Mouse (Mus musculus): ENCODE data around the gene Zmym3. TPM values are rescaled to one million over a fixed set of nuclear protein-coding genes. Genes with fewer than 3 reads are reported as not detected.
A peak's percentile ranks its signal among the peaks of the same experiment; 100 is the strongest.

Gene Zmym3
- 12.2 and 13.2 TPM in 2 replicates for polyA plus RNA-seq (2015; fragmentation: Nextera tagmentation; extraction: Ambion mirVana)

- H3K4me3 ChIP-seq (ENCODE audit: low read depth, low read length) = peak within 1 kb of the TSS; percentile 57
- H3K4me1 ChIP-seq (replicated peaks; ENCODE audit: control insufficient read depth, insufficient read depth) = no peaks in the 10 kb centered on the region; the same call in 1 of the 2 replicates
- ATAC-seq (ENCODE audit: low FRiP score, low TSS enrichment) (no peak), DNase-seq (ENCODE audit: low spot score) (no peak)
- peak within 1 kb of the TSS; percentile 65 for H3K4me2 ChIP-seq (replicated peaks; ENCODE audit: low read depth)
- no peaks in the 10 kb centered on the region for H3K36me3 ChIP-seq (ENCODE audit: control insufficient read depth, insufficient read depth, low read length)
- 26% methylated on average over 4 of the region's 4 CpGs for WGBS
- TF ChIP-seq EP300 (optimal IDR thresholded peaks at IDR 0.05) (no peak), CTCF (IDR thresholded peaks at IDR 0.05; ENCODE audit: low read depth) (no peak)
- H3K9me3 ChIP-seq (ENCODE audit: control insufficient read depth, low read length) = no peaks in the 10 kb centered on the region
- no peaks in the 10 kb centered on the region for H3K27me3 ChIP-seq (ENCODE audit: control insufficient read depth, insufficient read depth, low read length)
- H3K27ac ChIP-seq (replicated peaks) = peak within 1 kb of the TSS; percentile 56; the same call in 1 of the 2 replicates
- peak within 1 kb of the TSS; percentile 63 for H3K9ac ChIP-seq (ENCODE audit: low read length)
Observed at GRCm38 (mm10) chrX:101420700-101421095, at the start of gene Zmym3. Gene Zmym3, minus strand, starts transcription at chrX:101420849.

GRCm38 (mm10) chrX:101451591-101451990 is 30.9 kb upstream of the Zmym3 start:
- no peaks in the 10 kb centered on the region for H3K27me3 ChIP-seq (ENCODE audit: control insufficient read depth, insufficient read depth, low read length)
- H3K36me3 ChIP-seq (ENCODE audit: control insufficient read depth, insufficient read depth, low read length) = no peaks in the 10 kb centered on the region
- no peak overlapping the region for H3K4me2 ChIP-seq (replicated peaks; ENCODE audit: low read depth)
- no peak overlapping the region for H3K9ac ChIP-seq (ENCODE audit: low read length)
- no peak overlapping the region for H3K4me3 ChIP-seq (ENCODE audit: low read depth, low read length)
- 81% methylated on average over 3 of the region's 3 CpGs for WGBS
- H3K9me3 ChIP-seq (ENCODE audit: control insufficient read depth, low read length) = no peaks in the 10 kb centered on the region
- H3K27ac ChIP-seq (replicated peaks) = no peak overlapping the region
- ATAC-seq (ENCODE audit: low FRiP score, low TSS enrichment) = no peak
- no peak for DNase-seq (ENCODE audit: low spot score)
- TF ChIP-seq CTCF (IDR thresholded peaks at IDR 0.05; ENCODE audit: low read depth) = no peak
- no peak for TF ChIP-seq EP300 (optimal IDR thresholded peaks at IDR 0.05)
- H3K4me1 ChIP-seq (replicated peaks; ENCODE audit: control insufficient read depth, insufficient read depth) = no peaks in the 10 kb centered on the region

GRCm38 (mm10) chrX:101451147-101451546 is 30.5 kb upstream of the Zmym3 start:
- ATAC-seq (ENCODE audit: low FRiP score, low TSS enrichment) = no peak
- Histone ChIP-seq H3K27ac (replicated peaks) (no peak overlapping the region), H3K27me3 (ENCODE audit: control insufficient read depth, insufficient read depth, low read length) (no peaks in the 10 kb centered on the region), H3K4me3 (ENCODE audit: low read depth, low read length) (no peak overlapping the region), H3K4me1 (replicated peaks; ENCODE audit: control insufficient read depth, insufficient read depth) (no peaks in the 10 kb centered on the region), H3K9me3 (ENCODE audit: control insufficient read depth, low read length) (no peaks in the 10 kb centered on the region), H3K4me2 (replicated peaks; ENCODE audit: low read depth) (no peak overlapping the region), H3K9ac (ENCODE audit: low read length) (no peak overlapping the region), H3K36me3 (ENCODE audit: control insufficient read depth, insufficient read depth, low read length) (no peaks in the 10 kb centered on the region)
- WGBS = 38% methylated on average over 1 of the region's 1 CpGs
- DNase-seq (ENCODE audit: low spot score) = no peak
- no peak for TF ChIP-seq CTCF (IDR thresholded peaks at IDR 0.05; ENCODE audit: low read depth)
- TF ChIP-seq EP300 (optimal IDR thresholded peaks at IDR 0.05) = no peak

GRCm38 (mm10) chrX:101448886-101449475 is 28.3 kb upstream of the Zmym3 start, which contains the start of gene Itgb1bp2:
Gene Itgb1bp2, plus strand, starts transcription at chrX:101449088.
- ATAC-seq (ENCODE audit: low FRiP score, low TSS enrichment) = no peak
- H3K4me3 ChIP-seq (ENCODE audit: low read depth, low read length) = no peak within 1 kb of the TSS
- DNase-seq (ENCODE audit: low spot score) = no peak
- TF ChIP-seq EP300 (optimal IDR thresholded peaks at IDR 0.05) (no peak), CTCF (IDR thresholded peaks at IDR 0.05; ENCODE audit: low read depth) (no peak)
- WGBS = 48% methylated on average over 4 of the region's 4 CpGs
- no peaks in the 10 kb centered on the region for H3K27me3 ChIP-seq (ENCODE audit: control insufficient read depth, insufficient read depth, low read length)
- H3K27ac ChIP-seq (replicated peaks) = no peak within 1 kb of the TSS
- no peaks in the 10 kb centered on the region for H3K4me1 ChIP-seq (replicated peaks; ENCODE audit: control insufficient read depth, insufficient read depth)
- H3K4me2 ChIP-seq (replicated peaks; ENCODE audit: low read depth) = no peak within 1 kb of the TSS
- H3K9me3 ChIP-seq (ENCODE audit: control insufficient read depth, low read length) = no peaks in the 10 kb centered on the region
- H3K9ac ChIP-seq (ENCODE audit: low read length) = no peak within 1 kb of the TSS
- H3K36me3 ChIP-seq (ENCODE audit: control insufficient read depth, insufficient read depth, low read length) = no peaks in the 10 kb centered on the region

- H3K36me3 ChIP-seq (ENCODE audit: control insufficient read depth, insufficient read depth, low read length) = no peaks in the 10 kb centered on the region
- peak overlapping the region; percentile 44 for H3K4me2 ChIP-seq (replicated peaks; ENCODE audit: low read depth)
- H3K27me3 ChIP-seq (ENCODE audit: control insufficient read depth, insufficient read depth, low read length) = no peaks in the 10 kb centered on the region
- no peak for TF ChIP-seq CTCF (IDR thresholded peaks at IDR 0.05; ENCODE audit: low read depth)
- no peak for TF ChIP-seq EP300 (optimal IDR thresholded peaks at IDR 0.05)
- H3K4me3 ChIP-seq (ENCODE audit: low read depth, low read length) = peak overlapping the region; percentile 60
- peak overlapping the region; percentile 96 for H3K27ac ChIP-seq (replicated peaks)
- no peaks in the 10 kb centered on the region for H3K9me3 ChIP-seq (ENCODE audit: control insufficient read depth, low read length)
- no peaks in the 10 kb centered on the region for H3K4me1 ChIP-seq (replicated peaks; ENCODE audit: control insufficient read depth, insufficient read depth)
- peak overlapping the region; percentile 80 for H3K9ac ChIP-seq (ENCODE audit: low read length)
- no peak for DNase-seq (ENCODE audit: low spot score)
- WGBS = 13% methylated on average over 14 of the region's 14 CpGs
- ATAC-seq (ENCODE audit: low FRiP score, low TSS enrichment) = peak; percentile 55
Observed at GRCm38 (mm10) chrX:101429976-101430375, 9.3 kb upstream of the Zmym3 start.

- TF ChIP-seq EP300 (optimal IDR thresholded peaks at IDR 0.05) (peak; percentile 31), CTCF (IDR thresholded peaks at IDR 0.05; ENCODE audit: low read depth) (peak; percentile 54)
- WGBS = 13% methylated on average over 43 of the region's 51 CpGs
- H3K36me3 ChIP-seq (ENCODE audit: control insufficient read depth, insufficient read depth, low read length) = no peaks in the 10 kb centered on the region
- no peaks in the 10 kb centered on the region for H3K9me3 ChIP-seq (ENCODE audit: control insufficient read depth, low read length)
- no peaks in the 10 kb centered on the region for H3K4me1 ChIP-seq (replicated peaks; ENCODE audit: control insufficient read depth, insufficient read depth)
- H3K4me2 ChIP-seq (replicated peaks; ENCODE audit: low read depth) = peak within 1 kb of the TSS; percentile 44
- peak within 1 kb of the TSS; percentile 96 for H3K27ac ChIP-seq (replicated peaks)
- ATAC-seq (ENCODE audit: low FRiP score, low TSS enrichment) (peak; percentile 95), DNase-seq (ENCODE audit: low spot score) (peak; percentile 90)
- H3K9ac ChIP-seq (ENCODE audit: low read length) = peak within 1 kb of the TSS; percentile 80
- H3K4me3 ChIP-seq (ENCODE audit: low read depth, low read length) = peak within 1 kb of the TSS; percentile 60
- no peaks in the 10 kb centered on the region for H3K27me3 ChIP-seq (ENCODE audit: control insufficient read depth, insufficient read depth, low read length)
Observed at GRCm38 (mm10) chrX:101429142-101429949, 8.7 kb upstream of the Zmym3 start, which contains the start of gene Nono. Gene Nono, plus strand, starts transcription at chrX:101429318.

Measured in stomach, postnatal 0 days (tissue).